Mouse (Mus musculus) ES-E14 (cell line): Measurements from ENCODE around the gene Cybb. TPM values are rescaled to one million over a fixed set of nuclear protein-coding genes. Genes with fewer than 3 reads are reported as not detected.

Source experiments
- DNase-seq: peaks from one replicate; pipeline ENCODE4 v3.0.0-alpha.2; 2013; ENCODE audit warnings: low read depth, low spot score
- H3K27ac ChIP-seq: 2 replicates; pipeline ENCODE4 v1.5.1; 2012; ENCODE audit warnings: low read depth, mild to moderate bottlenecking, low read length, moderate library complexity, mixed read lengths; ENCODE audit not compliant: poor library complexity, insufficient read depth, severe bottlenecking
- H3K36me3 ChIP-seq: 2 replicates; pipeline ENCODE4 v1.6.1; 2012; ENCODE audit warnings: mild to moderate bottlenecking, low read length, moderate library complexity, mixed read lengths; ENCODE audit not compliant: control insufficient read depth, poor library complexity, insufficient read depth, severe bottlenecking
- H3K4me1 ChIP-seq, 2 experiments: fragments of 150-350 bp in 1 of 2; sonication (generic) in 1 of 2; 2 replicates each; pipeline ENCODE4 v1.6.1; 2012; ENCODE audit warnings: low read length in 2 of 2, mild to moderate bottlenecking in 1 of 2, mixed read lengths in 1 of 2; ENCODE audit not compliant: control insufficient read depth in 2 of 2, insufficient read depth in 2 of 2, poor library complexity in 1 of 2
- H3K4me3 ChIP-seq, 2 experiments: fragments of 150-350 bp in 1 of 2; sonication (generic) in 1 of 2; 2 replicates each; pipeline ENCODE4 v1.5.1; 2012; ENCODE audit warnings: low read length in 2 of 2, low read depth in 1 of 2, mild to moderate bottlenecking in 1 of 2, mixed read lengths in 1 of 2; ENCODE audit not compliant: insufficient read depth in 1 of 2, poor library complexity in 1 of 2, severe bottlenecking in 1 of 2
- H3K9ac ChIP-seq: 2 replicates; pipeline ENCODE4 v1.6.1; 2012; ENCODE audit warnings: low read depth, mild to moderate bottlenecking, low read length, mixed read lengths; ENCODE audit not compliant: poor library complexity, insufficient read depth, severe bottlenecking
- H3K9me3 ChIP-seq: fragments of 150-350 bp; sonication (generic); 2 replicates; pipeline ENCODE4 v1.6.1; 2012; ENCODE audit warnings: low read depth, mild to moderate bottlenecking, low read length; ENCODE audit not compliant: control insufficient read depth, insufficient read depth
- CHD2 ChIP-seq: IDR thresholded peaks from 2 replicates; pipeline ENCODE4 v1.6.1; 2014; ENCODE audit warnings: mild to moderate bottlenecking, low read depth, low read length, inconsistent platforms
- HCFC1 ChIP-seq: IDR thresholded peaks from 2 replicates; pipeline ENCODE4 v1.6.1; 2012; ENCODE audit warnings: low read length, inconsistent platforms, borderline replicate concordance; ENCODE audit not compliant: insufficient read depth
- MAFK ChIP-seq: IDR thresholded peaks from 2 replicates; pipeline ENCODE4 v1.6.1; 2014; ENCODE audit warnings: mild to moderate bottlenecking, low read depth, low read length, inconsistent platforms; ENCODE audit not compliant: insufficient read depth
- ZC3H11A ChIP-seq: IDR thresholded peaks from 2 replicates; pipeline ENCODE4 v1.6.1; 2012; ENCODE audit warnings: low read depth, mild to moderate bottlenecking, inconsistent platforms, low read length, borderline replicate concordance
- ZNF384 ChIP-seq: IDR thresholded peaks from 2 replicates; pipeline ENCODE4 v1.6.1; 2012; ENCODE audit warnings: low read depth, low read length, inconsistent platforms
- in situ Hi-C, 2 experiments: fragments of 600-800 bp; cut with MboI; formaldehyde crosslinking; loops; one replicate each; pipeline ENCODE4 v1.15.1; 2025; ENCODE audit warnings: low sequenced_read_pairs in 2 of 2, inconsistent platforms in 1 of 2; ENCODE audit not compliant: unreplicated experiment in 2 of 2
- total RNA-seq: library from RNA; depleted of rRNA; stranded (reverse); fragments of 300-350 nt; gene quantifications from 2 replicates; pipeline ENCODE4 v1.2.3, GENCODE M21; 2012; rRNA removed

Gene Cybb
- total RNA-seq, 1 experiment: 2.7 TPM

GRCm38 (mm10) chrX:9447284-9447683 lies 40.3 kb downstream of the Cybb start:
- Histone ChIP-seq H3K9ac (no peak overlapping the region), H3K27ac (no peak overlapping the region), H3K4me3 (no peak overlapping the region), H3K9me3 (no peaks in the 10 kb centered on the region), H3K36me3 (no peaks in the 10 kb centered on the region), H3K4me1 (no peaks in the 10 kb centered on the region)
- in situ Hi-C loops: no loop called here
- no peak for TF ChIP-seq ZC3H11A
- no peak for TF ChIP-seq MAFK
- no peak for TF ChIP-seq HCFC1
- no peak for DNase-seq

DNA sequence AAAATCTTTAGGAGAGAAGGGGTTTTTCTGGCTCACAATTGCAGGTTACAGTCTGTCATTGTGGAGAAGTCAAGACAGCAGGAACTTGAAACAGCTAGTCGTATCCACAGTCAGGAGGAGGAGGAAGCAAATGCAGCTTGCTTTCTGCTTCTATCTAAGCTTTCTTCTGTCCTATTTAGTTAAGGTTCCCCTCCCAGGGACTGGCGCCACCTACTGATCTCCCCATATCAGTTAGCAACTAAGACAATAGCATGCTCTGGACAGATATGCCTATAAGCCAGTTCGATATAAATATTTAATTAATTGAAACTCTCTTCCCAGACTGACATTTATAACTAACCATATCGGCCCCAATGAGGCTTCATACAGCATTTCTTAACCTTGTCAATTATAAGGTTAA lies 46.5 kb downstream of the Cybb start:
- Histone ChIP-seq H3K36me3 (no peaks in the 10 kb centered on the region), H3K9me3 (no peaks in the 10 kb centered on the region), H3K27ac (no peak overlapping the region), H3K4me3 (no peak overlapping the region), H3K4me1 (no peaks in the 10 kb centered on the region), H3K9ac (no peak overlapping the region)
- in situ Hi-C loops: no loop called here
- TF ChIP-seq ZNF384 (no peak), HCFC1 (no peak), ZC3H11A (no peak), CHD2 (no peak), MAFK (no peak)
- no peak for DNase-seq

- no peaks in the 10 kb centered on the region for H3K4me1 ChIP-seq
- in situ Hi-C loops: no loop called here
Observed at GRCm38 (mm10) chrX:9440556-9440955, 47.0 kb downstream of the Cybb start.

GRCm38 (mm10) chrX:9439257-9439656 lies 48.3 kb downstream of the Cybb start:
- TF ChIP-seq CHD2: no peak
- TF ChIP-seq HCFC1: no peak
- TF ChIP-seq ZC3H11A: no peak
- no peak for TF ChIP-seq MAFK
- no peak for TF ChIP-seq ZNF384
- Histone ChIP-seq H3K9ac (no peak overlapping the region), H3K27ac (no peak overlapping the region), H3K36me3 (no peaks in the 10 kb centered on the region), H3K4me1 (no peaks in the 10 kb centered on the region), H3K9me3 (no peaks in the 10 kb centered on the region), H3K4me3 (no peak overlapping the region)
- in situ Hi-C loops: no loop called here
- DNase-seq: no peak

More at GRCm38 (mm10) chrX:9440556-9440955, 47.0 kb downstream of the Cybb start:
- Histone ChIP-seq H3K9ac (no peak overlapping the region), H3K36me3 (no peaks in the 10 kb centered on the region), H3K9me3 (no peaks in the 10 kb centered on the region), H3K27ac (no peak overlapping the region), H3K4me3 (no peak overlapping the region)
- DNase-seq: no peak
- no peak for TF ChIP-seq MAFK
- TF ChIP-seq HCFC1: no peak
- TF ChIP-seq ZNF384: no peak
- TF ChIP-seq CHD2: no peak
- no peak for TF ChIP-seq ZC3H11A

DNA sequence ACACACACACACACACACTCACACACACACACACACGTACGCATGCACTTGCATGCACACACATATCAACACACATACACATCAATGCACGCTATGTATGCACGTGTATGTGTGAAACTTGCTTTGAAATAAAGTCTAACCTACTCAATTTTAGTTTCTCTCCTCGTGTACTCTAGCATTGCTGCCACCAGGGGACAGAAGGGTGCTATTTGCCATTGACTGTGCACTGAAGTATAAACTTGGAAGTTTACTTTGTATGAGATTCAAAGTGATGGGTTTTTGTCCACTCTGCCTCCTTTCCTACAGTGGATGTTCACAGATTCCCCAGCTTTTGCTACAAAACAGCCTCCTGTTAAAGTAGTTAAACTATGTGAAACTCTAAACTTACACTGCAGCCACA lies 73.7 kb downstream of the Cybb start:
- no peak overlapping the region for H3K9ac ChIP-seq
- H3K4me1 ChIP-seq: no peaks in the 10 kb centered on the region
- DNase-seq: no peak
- no peaks in the 10 kb centered on the region for H3K9me3 ChIP-seq
- no peak overlapping the region for H3K27ac ChIP-seq
- TF ChIP-seq HCFC1 (no peak), ZNF384 (no peak), CHD2 (no peak), ZC3H11A (no peak), MAFK (no peak)
- H3K4me3 ChIP-seq: no peak overlapping the region
- in situ Hi-C loops: no loop called here
- H3K36me3 ChIP-seq: no peaks in the 10 kb centered on the region

Other genes with a start within 250 kb of the Cybb start
- not detected in 2 replicates for gene Gm14862, start 230.9 kb downstream of the Cybb start, total RNA-seq
- gene Xk, start 215.0 kb downstream of the Cybb start, total RNA-seq: 2.1 and 2.6 TPM in 2 replicates
- 0.69 TPM in 1 of 2 replicates, not detected in the other for gene H2al1m, start 204.0 kb downstream of the Cybb start, total RNA-seq
- not detected in 2 replicates for gene H2al1k, start 137.1 kb downstream of the Cybb start, total RNA-seq
- not detected in 2 replicates for gene H2al1o, start 84.6 kb upstream of the Cybb start, total RNA-seq
- gene Dynlt3, start 175.2 kb upstream of the Cybb start, total RNA-seq: 8.9 and 16.5 TPM in 2 replicates